Mouse (Mus musculus) heart, postnatal 0 days (tissue): ENCODE results near the gene Cabp2. TPM values are rescaled to one million over a fixed set of nuclear protein-coding genes. Genes with fewer than 3 reads are reported as not detected.

Source experiments
- ATAC-seq: fragments of 200-750 bp; cut with Nextera tagmentation; 2 replicates; pipeline ENCODE4 v1.8.0; 2017; ENCODE audit warnings: low read depth, moderate number of reproducible peaks, moderate library complexity; ENCODE audit not compliant: insufficient read depth
- DNase-seq: peaks from one replicate; pipeline ENCODE4 v3.0.0-alpha.2; 2016; ENCODE audit warnings: low spot score
- H3K27ac ChIP-seq: fragments of 300-500 bp; sonication (generic); 2 replicates; pipeline ENCODE4 v1.5.1; 2014; ENCODE audit warnings: low read depth, mild to moderate bottlenecking
- H3K27me3 ChIP-seq: fragments of 300-500 bp; sonication (generic); 2 replicates; pipeline ENCODE4 v1.6.1; 2014; ENCODE audit warnings: low read length, mixed read lengths; ENCODE audit not compliant: control insufficient read depth, insufficient read depth
- H3K36me3 ChIP-seq: fragments of 300-500 bp; sonication (generic); replicated peaks from 2 replicates; pipeline ENCODE4 v1.6.1; 2014; ENCODE audit warnings: low read length, mixed read lengths; ENCODE audit not compliant: control insufficient read depth, insufficient read depth
- H3K4me1 ChIP-seq: fragments of 300-500 bp; sonication (generic); 2 replicates; pipeline ENCODE4 v1.6.1; 2014; ENCODE audit warnings: antibody characterized with exemption; ENCODE audit not compliant: control insufficient read depth, insufficient read depth
- H3K4me2 ChIP-seq: fragments of 300-500 bp; sonication (generic); 2 replicates; pipeline ENCODE4 v1.6.1; 2014; ENCODE audit warnings: low read depth, mild to moderate bottlenecking, low read length, moderate library complexity
- H3K4me3 ChIP-seq: fragments of 300-500 bp; sonication (generic); 2 replicates; pipeline ENCODE4 v1.5.1; 2014; ENCODE audit warnings: low read depth, low read length
- H3K9ac ChIP-seq: fragments of 300-500 bp; sonication (generic); replicated peaks from 2 replicates; pipeline ENCODE4 v1.6.1; 2014; ENCODE audit warnings: low read depth, low read length, mixed read lengths
- H3K9me3 ChIP-seq: fragments of 300-500 bp; sonication (generic); replicated peaks from 2 replicates; pipeline ENCODE4 v1.6.1; 2016; ENCODE audit warnings: low read length; ENCODE audit not compliant: control insufficient read depth
- CTCF ChIP-seq: IDR thresholded peaks from 2 replicates; pipeline ENCODE4 v1.5.1; 2016; ENCODE audit warnings: antibody characterized with exemption, control low read depth, low read depth
- EP300 ChIP-seq: IDR thresholded peaks from 2 replicates; pipeline ENCODE4 v1.6.1; 2016; ENCODE audit warnings: antibody characterized with exemption, low read depth
- WGBS: fragments of 180-500 bp; shearing (Covaris S2); extraction: QIAGEN DNeasy Blood & Tissue Kit; methylation state at CpG from one replicate; pipeline ENCODE4 v1.1.7; 2014; 5-methylcytosine and 5-hydroxymethylcytosine counted together
- polyA plus RNA-seq: library from polyadenylated mRNA; unstranded; fragments of >200 nt; fragmentation: Nextera tagmentation; extraction: Ambion mirVana; gene quantifications from 2 replicates; pipeline ENCODE4 v1.2.1, GENCODE M21; 2015
- total RNA-seq: library from RNA; depleted of rRNA; stranded (reverse); fragments of >200 nt; gene quantifications from 2 replicates; pipeline ENCODE4 v1.2.3, GENCODE M21; 2014; ENCODE audit warnings: low replicate concordance

Cabp2 gene
- total and polyA plus RNA-seq, 2 experiments from 2014 or later = not detected

- Histone ChIP-seq H3K27ac (no peak overlapping the region), H3K36me3 (no peaks in the 10 kb centered on the region), H3K4me3 (no peak overlapping the region), H3K9me3 (no peaks in the 10 kb centered on the region), H3K27me3 (no peaks in the 10 kb centered on the region), H3K9ac (no peak overlapping the region), H3K4me1 (no peaks in the 10 kb centered on the region), H3K4me2 (no peak overlapping the region)
- TF ChIP-seq EP300 = no peak
- no peak for TF ChIP-seq CTCF
- ATAC-seq (no peak), DNase-seq (no peak)
- WGBS = 70% methylated on average over 11 of the region's 11 CpGs
These were observed 1.0 kb downstream of the Cabp2 start for GRCm38 (mm10) chr19:4082219-4082965.

- no peaks in the 10 kb centered on the region for H3K9me3 ChIP-seq
- no peak overlapping the region for H3K4me2 ChIP-seq
- H3K4me1 ChIP-seq = no peaks in the 10 kb centered on the region
- no peak overlapping the region for H3K27ac ChIP-seq
- WGBS = 73% methylated on average over 7 of the region's 7 CpGs
- DNase-seq (no peak), ATAC-seq (no peak)
- H3K9ac ChIP-seq = no peak overlapping the region
- no peaks in the 10 kb centered on the region for H3K27me3 ChIP-seq
- no peak overlapping the region for H3K4me3 ChIP-seq
- no peaks in the 10 kb centered on the region for H3K36me3 ChIP-seq
- TF ChIP-seq EP300 (no peak), CTCF (no peak)
These were observed 1.9 kb downstream of the Cabp2 start for GRCm38 (mm10) chr19:4083316-4083715.

GRCm38 (mm10) chr19:4083826-4084225, 2.4 kb downstream of the Cabp2 start:
- no peaks in the 10 kb centered on the region for H3K27me3 ChIP-seq
- WGBS = 40% methylated on average over 7 of the region's 8 CpGs
- DNase-seq = no peak
- no peak for TF ChIP-seq EP300
- no peak for TF ChIP-seq CTCF
- H3K9me3 ChIP-seq = no peaks in the 10 kb centered on the region
- H3K4me1 ChIP-seq = no peaks in the 10 kb centered on the region
- H3K36me3 ChIP-seq = no peaks in the 10 kb centered on the region
- no peak for ATAC-seq
- no peak overlapping the region for H3K4me2 ChIP-seq
- H3K27ac ChIP-seq = no peak overlapping the region
- H3K4me3 ChIP-seq = no peak overlapping the region
- no peak overlapping the region for H3K9ac ChIP-seq

GRCm38 (mm10) chr19:4084984-4085383, 3.6 kb downstream of the Cabp2 start:
- Histone ChIP-seq H3K27ac (no peak overlapping the region), H3K9me3 (no peaks in the 10 kb centered on the region), H3K9ac (no peak overlapping the region), H3K36me3 (no peaks in the 10 kb centered on the region), H3K4me1 (no peaks in the 10 kb centered on the region), H3K4me3 (no peak overlapping the region), H3K4me2 (no peak overlapping the region), H3K27me3 (no peaks in the 10 kb centered on the region)
- TF ChIP-seq EP300 (no peak), CTCF (peak; percentile 44)
- DNase-seq (no peak), ATAC-seq (no peak)
- WGBS = 100% methylated on average over 1 of the region's 1 CpGs

GRCm38 (mm10) chr19:4086156-4086555, 4.8 kb downstream of the Cabp2 start:
- no peaks in the 10 kb centered on the region for H3K4me1 ChIP-seq
- WGBS = 88% methylated on average over 15 of the region's 15 CpGs
- DNase-seq (no peak), ATAC-seq (no peak)
- TF ChIP-seq CTCF (no peak), EP300 (no peak)
- H3K9ac ChIP-seq = no peak overlapping the region
- no peak overlapping the region for H3K27ac ChIP-seq
- H3K4me3 ChIP-seq = no peak overlapping the region
- H3K27me3 ChIP-seq = no peaks in the 10 kb centered on the region
- no peak overlapping the region for H3K4me2 ChIP-seq
- no peaks in the 10 kb centered on the region for H3K9me3 ChIP-seq
- no peaks in the 10 kb centered on the region for H3K36me3 ChIP-seq

GRCm38 (mm10) chr19:4087090-4087489, 5.7 kb downstream of the Cabp2 start:
- WGBS = 29% methylated on average over 5 of the region's 5 CpGs
- Histone ChIP-seq H3K9me3 (no peaks in the 10 kb centered on the region), H3K36me3 (no peaks in the 10 kb centered on the region), H3K4me1 (no peaks in the 10 kb centered on the region), H3K4me2 (no peak overlapping the region), H3K27ac (no peak overlapping the region), H3K4me3 (no peak overlapping the region), H3K27me3 (no peaks in the 10 kb centered on the region), H3K9ac (no peak overlapping the region)
- ATAC-seq (peak; percentile 85), DNase-seq (peak; percentile 64)
- TF ChIP-seq CTCF (no peak), EP300 (no peak)
